Mouse (Mus musculus) hematopoietic stem cell, adult 5-6 weeks (primary cell): ENCODE data around the gene Tmod3. TPM values are rescaled to one million over a fixed set of nuclear protein-coding genes. Genes with fewer than 3 reads are reported as not detected.

Experiments used
- ATAC-seq, 2 experiments: fragments of 125-278 bp in 1 of 2; replicated peaks in 1 of 2; 2 replicates each; pipeline ENCODE4 v1.8.0; 2016 to 2017; ENCODE audit warnings: inconsistent platforms in 2 of 2, mild to moderate bottlenecking in 2 of 2, moderate number of reproducible peaks in 2 of 2, low read depth in 1 of 2, moderate TSS enrichment in 1 of 2; ENCODE audit not compliant: low FRiP score in 2 of 2, poor library complexity in 2 of 2, severe bottlenecking in 2 of 2, insufficient read depth in 1 of 2, low TSS enrichment in 1 of 2
- total RNA-seq: library from RNA; stranded (forward); fragments of 172-1452, 232-1000 nt; gene quantifications from 2 replicates; pipeline ENCODE4 v1.2.3, GENCODE M21; 2017

The Tmod3 gene
- total RNA-seq, 1 experiment from 2014 or later, result 104 TPM

DNA sequence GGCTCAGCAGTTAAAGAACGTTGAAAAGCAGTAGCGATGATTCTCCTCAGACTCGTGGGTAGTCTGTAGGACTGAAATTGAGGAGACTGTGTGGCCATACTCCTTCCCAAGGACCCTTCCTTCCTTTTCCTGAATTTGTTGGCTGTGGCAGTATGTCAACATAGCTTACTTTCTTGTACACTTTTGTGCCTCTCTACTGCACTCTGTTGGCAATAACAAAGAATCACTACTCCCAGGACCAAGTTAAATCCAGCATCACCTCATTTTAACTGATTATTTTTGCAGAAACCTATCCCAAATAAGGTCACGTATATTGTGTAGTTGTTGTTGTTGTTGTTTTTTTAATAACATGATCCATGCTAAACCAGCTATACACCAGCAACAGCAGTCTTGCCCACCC is 92.8 kb downstream of the Tmod3 start:
- ATAC-seq, result no peak

DNA sequence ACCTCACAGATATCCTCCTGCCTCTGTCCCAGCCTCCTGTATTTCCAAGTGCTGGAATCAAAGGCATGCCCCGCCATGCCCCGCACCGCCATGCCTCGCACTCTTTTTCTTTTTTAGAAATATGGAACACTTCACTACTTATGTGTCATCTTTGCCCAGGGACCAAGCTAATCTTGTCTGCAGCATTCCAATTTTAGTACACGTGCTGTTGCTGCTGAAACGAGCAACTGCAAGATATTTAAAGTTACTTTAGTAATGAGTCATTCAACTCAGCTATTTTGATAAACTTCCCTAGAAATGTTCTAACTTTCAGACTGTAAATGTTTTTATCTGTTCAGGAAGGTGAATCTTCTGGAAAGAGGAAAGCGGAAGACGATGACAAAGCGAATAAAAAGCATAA is 93.6 kb downstream of the Tmod3 start:
- ATAC-seq, result no peak

DNA sequence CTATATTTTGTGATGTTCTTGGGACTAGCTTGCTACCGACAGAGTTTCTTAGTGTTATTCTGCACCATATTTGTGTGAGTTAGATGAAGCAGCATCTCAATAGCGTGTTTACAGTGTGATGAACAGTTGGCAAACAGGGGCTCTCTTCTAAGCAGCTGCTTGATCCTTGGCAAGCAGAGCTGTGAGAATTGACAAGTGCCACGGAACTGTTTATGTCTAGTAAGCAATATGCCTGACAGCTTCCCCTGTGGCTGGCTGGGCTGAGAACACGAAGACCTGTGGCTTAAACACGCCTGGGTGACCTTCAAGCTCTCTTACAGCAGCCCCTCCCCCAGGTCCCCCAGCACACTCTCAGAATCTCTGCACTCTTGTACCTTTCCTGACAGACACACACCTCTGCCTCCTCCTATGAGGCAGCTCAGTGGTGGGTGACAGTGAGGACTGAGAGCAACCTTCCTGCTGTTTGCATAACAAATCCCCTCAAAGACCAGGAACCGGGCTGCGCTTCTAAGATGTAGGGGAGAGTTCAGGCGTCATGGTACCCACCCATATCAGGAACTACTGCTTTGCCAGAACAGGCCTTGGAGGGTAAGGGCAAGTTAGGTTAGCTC is 96.3 kb downstream of the Tmod3 start:
- no peak for ATAC-seq

DNA sequence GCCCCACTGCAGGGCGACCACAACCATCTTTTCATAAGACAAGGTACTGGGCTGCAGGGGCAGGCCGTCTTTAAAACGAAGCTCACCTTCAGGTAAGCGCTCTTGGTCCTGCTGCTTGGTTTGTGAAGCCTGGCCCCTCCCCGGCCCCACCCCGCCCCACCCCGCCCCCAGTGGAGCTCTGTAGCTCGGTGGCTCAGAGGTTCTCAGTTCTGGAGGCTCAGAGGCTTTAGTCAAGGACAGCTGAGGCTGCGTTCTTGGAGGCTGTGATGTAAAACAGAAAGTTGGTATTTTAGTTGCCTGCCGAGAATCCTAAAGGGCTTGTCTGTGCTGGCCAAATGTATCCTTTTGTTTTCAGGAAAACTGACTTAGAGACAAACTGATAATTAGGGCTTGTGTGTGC is 103.8 kb downstream of the Tmod3 start:
- ATAC-seq, result no peak

DNA sequence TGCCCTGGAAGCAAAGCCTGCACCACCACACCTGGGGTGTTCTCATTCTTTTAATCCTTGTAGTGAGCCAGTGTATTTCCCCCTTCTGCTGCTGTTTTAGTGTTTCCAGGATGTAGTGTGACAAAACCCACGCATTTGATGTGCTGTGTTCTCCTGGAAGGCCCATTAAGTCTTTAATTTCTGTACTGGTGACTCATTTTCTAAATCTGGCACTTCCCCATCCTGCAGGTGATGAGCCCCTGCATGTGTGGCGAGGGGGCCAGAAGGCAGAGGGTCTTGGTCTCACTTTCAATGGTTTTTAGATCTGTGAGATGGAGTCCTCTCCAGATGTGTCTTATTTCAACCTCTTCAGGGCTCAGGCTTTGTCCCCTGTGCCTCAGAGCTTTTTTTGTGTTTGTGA is 105.5 kb downstream of the Tmod3 start:
- no peak for ATAC-seq

DNA sequence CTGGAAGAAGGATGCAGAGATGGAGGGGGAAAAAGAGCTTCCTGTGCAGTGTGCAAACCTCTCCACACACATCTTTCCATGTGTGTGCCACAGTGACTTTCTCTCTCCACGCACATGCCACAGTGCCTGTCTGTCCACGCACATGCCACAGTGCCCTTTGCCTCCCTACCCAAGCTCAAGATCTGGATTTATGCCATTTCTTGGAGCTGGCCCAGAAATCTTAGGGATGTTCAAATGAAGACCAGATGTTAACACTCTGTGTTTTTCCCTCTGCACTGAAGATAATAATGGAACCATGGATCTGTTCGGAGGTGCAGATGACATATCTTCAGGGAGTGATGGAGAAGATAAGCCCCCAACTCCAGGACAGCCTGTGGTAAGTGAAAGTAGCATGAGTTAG is 111.4 kb downstream of the Tmod3 start:
- ATAC-seq, result no peak

Other genes starting within 250 kb of the Tmod3 start
- not detected in 2 replicates for gene Bcl2l10, start 211.9 kb downstream of the Tmod3 start, total RNA-seq
- gene Mapk6, start 149.7 kb downstream of the Tmod3 start, total RNA-seq, result 75.8 and 93.7 TPM in 2 replicates
- 44.0 and 54.1 TPM in 2 replicates for gene Leo1, start 118.1 kb downstream of the Tmod3 start, total RNA-seq
- gene Tmod2, start 51.7 kb upstream of the Tmod3 start, total RNA-seq, result not detected in 2 replicates
- gene Lysmd2, start 66.1 kb upstream of the Tmod3 start, total RNA-seq, result 13.0 and 14.2 TPM in 2 replicates
- gene Scg3, start 124.4 kb upstream of the Tmod3 start, total RNA-seq, result not detected in 2 replicates
- gene Bmp5, start 215.7 kb upstream of the Tmod3 start, total RNA-seq, result not detected in 2 replicates